Mouse (Mus musculus): ENCODE measurements around the gene Rnls. TPM values are rescaled to one million over a fixed set of nuclear protein-coding genes. Genes with fewer than 3 reads are reported as not detected.

Gene Rnls
- total and polyA plus RNA-seq, 3 experiments = not detected

- H3K36me3 ChIP-seq (ENCODE audit: control insufficient read depth in 1 of 2, insufficient read depth in 2 of 2, low read length in 2 of 2) = peaks cover 0 to 2% of the 10 kb centered on the region in 2 experiments; a peak in 1 of 4 replicates
- H3K9ac ChIP-seq (ENCODE audit: control insufficient read depth, low read depth, low read length, poor library complexity, severe bottlenecking) = no peak overlapping the region
- H3K79me2 ChIP-seq (ENCODE audit: control insufficient read depth, insufficient read depth, low read length, poor library complexity) = no peaks in the 10 kb centered on the region
- H3K27me3 ChIP-seq (ENCODE audit: control insufficient read depth in 1 of 2, insufficient read depth in 2 of 2, low read length in 2 of 2) = no peaks in the 10 kb centered on the region
- no peak overlapping the region for H3K4me3 ChIP-seq (ENCODE audit: control insufficient read depth in 1 of 2, insufficient read depth in 1 of 2, low read depth in 2 of 2, low read length in 2 of 2)
- H3K4me1 ChIP-seq (ENCODE audit: control insufficient read depth in 1 of 2, insufficient read depth in 2 of 2, low read length in 2 of 2) = peaks cover 2% of the 10 kb centered on the region in 2 experiments; a peak in 3 of 4 replicates
- no peak overlapping the region for H3K27ac ChIP-seq (ENCODE audit: control insufficient read depth, low read depth, low read length)
- peak; percentile 23 for DNase-seq (ENCODE audit: low read depth, low spot score)
- H3K9me3 ChIP-seq (replicated peaks; ENCODE audit: insufficient read depth, low read length) = no peaks in the 10 kb centered on the region
- TF ChIP-seq E2F4 (IDR thresholded peaks at IDR 0.05; ENCODE audit: borderline replicate concordance, low read depth, low read length) = no peak
- TF ChIP-seq ZC3H11A (IDR thresholded peaks at IDR 0.05; ENCODE audit: low read depth, low read length) = no peak
- no peak for TF ChIP-seq SMC3 (IDR thresholded peaks at IDR 0.05; ENCODE audit: low read depth, low read length)
- no peak for TF ChIP-seq EP300 (IDR thresholded peaks at IDR 0.05; ENCODE audit: low read depth in 1 of 2, low read length in 2 of 2)
- no peak for TF ChIP-seq SIN3A (IDR thresholded peaks at IDR 0.05; ENCODE audit: low read length)
- no peak for TF ChIP-seq GATA1 (IDR thresholded peaks at IDR 0.05; ENCODE audit: low read depth, low read length)
- TF ChIP-seq MYC (IDR thresholded peaks at IDR 0.05; ENCODE audit: low read depth, low read length) = no peak
- no peak for TF ChIP-seq USF1 (IDR thresholded peaks at IDR 0.05; ENCODE audit: low read depth, low read length)
- no peak for TF ChIP-seq RAD21 (IDR thresholded peaks at IDR 0.05; ENCODE audit: low read depth, low read length)
Measured at GRCm38 (mm10) chr19:33262421-33262820, 129.7 kb downstream of the Rnls start.

- TF ChIP-seq MAFK (IDR thresholded peaks at IDR 0.05; ENCODE audit: borderline replicate concordance, low read depth, low read length) = peak; percentile 79
- TF ChIP-seq ZC3H11A (IDR thresholded peaks at IDR 0.05; ENCODE audit: low read depth, low read length) = no peak
- no peak overlapping the region for H3K4me3 ChIP-seq (ENCODE audit: control insufficient read depth in 1 of 2, insufficient read depth in 1 of 2, low read depth in 2 of 2, low read length in 2 of 2)
- no peak overlapping the region for H3K9ac ChIP-seq (ENCODE audit: control insufficient read depth, low read depth, low read length, poor library complexity, severe bottlenecking)
- no peaks in the 10 kb centered on the region for H3K79me2 ChIP-seq (ENCODE audit: control insufficient read depth, insufficient read depth, low read length, poor library complexity)
- peaks cover 1 to 2% of the 10 kb centered on the region in 2 experiments; a peak in 2 of 4 replicates for H3K4me1 ChIP-seq (ENCODE audit: control insufficient read depth in 1 of 2, insufficient read depth in 2 of 2, low read length in 2 of 2)
- H3K9me3 ChIP-seq (replicated peaks; ENCODE audit: insufficient read depth, low read length) = no peaks in the 10 kb centered on the region
- no peak overlapping the region for H3K27ac ChIP-seq (ENCODE audit: control insufficient read depth, low read depth, low read length)
- no peaks in the 10 kb centered on the region for H3K36me3 ChIP-seq (ENCODE audit: control insufficient read depth in 1 of 2, insufficient read depth in 2 of 2, low read length in 2 of 2)
- no peak for DNase-seq (ENCODE audit: low read depth, low spot score)
- H3K27me3 ChIP-seq (ENCODE audit: control insufficient read depth in 1 of 2, insufficient read depth in 2 of 2, low read length in 2 of 2) = peaks cover 0 to 3% of the 10 kb centered on the region in 2 experiments; a peak in 2 of 4 replicates
Measured at GRCm38 (mm10) chr19:33259164-33259563, 132.9 kb downstream of the Rnls start.

GRCm38 (mm10) chr19:33253893-33254292 lies 138.2 kb downstream of the Rnls start:
- Histone ChIP-seq H3K36me3 (ENCODE audit: control insufficient read depth in 1 of 2, insufficient read depth in 2 of 2, low read length in 2 of 2) (no peaks in the 10 kb centered on the region), H3K27me3 (ENCODE audit: control insufficient read depth in 1 of 2, insufficient read depth in 2 of 2, low read length in 2 of 2) (peaks cover 1 to 17% of the 10 kb centered on the region in 2 experiments), H3K9ac (ENCODE audit: control insufficient read depth, low read depth, low read length, poor library complexity, severe bottlenecking) (no peak overlapping the region), H3K27ac (ENCODE audit: control insufficient read depth, low read depth, low read length) (no peak overlapping the region), H3K79me2 (ENCODE audit: control insufficient read depth, insufficient read depth, low read length, poor library complexity) (no peaks in the 10 kb centered on the region), H3K4me3 (ENCODE audit: control insufficient read depth in 1 of 2, insufficient read depth in 1 of 2, low read depth in 2 of 2, low read length in 2 of 2) (no peak overlapping the region), H3K4me1 (ENCODE audit: control insufficient read depth in 1 of 2, insufficient read depth in 2 of 2, low read length in 2 of 2) (no peaks in the 10 kb centered on the region), H3K9me3 (replicated peaks; ENCODE audit: insufficient read depth, low read length) (no peaks in the 10 kb centered on the region)
- TF ChIP-seq MEF2A (IDR thresholded peaks at IDR 0.05; ENCODE audit: extremely low read depth, insufficient replicate concordance, low read depth, low read length, poor library complexity, severe bottlenecking) = no peak
- TF ChIP-seq SMC3 (IDR thresholded peaks at IDR 0.05; ENCODE audit: low read depth, low read length) = no peak
- TF ChIP-seq TCF12 (IDR thresholded peaks at IDR 0.05; ENCODE audit: low read depth, low read length) = no peak
- TF ChIP-seq POLR2A (IDR thresholded peaks at IDR 0.05; ENCODE audit: control insufficient read depth in 1 of 2, insufficient read depth in 1 of 2, low read depth in 1 of 2, low read length in 2 of 2, poor library complexity in 1 of 2) = no peak
- no peak for TF ChIP-seq NELFE (IDR thresholded peaks at IDR 0.05; ENCODE audit: low read depth, low read length)
- TF ChIP-seq TAL1 (IDR thresholded peaks at IDR 0.05; ENCODE audit: low read length) = no peak
- TF ChIP-seq USF1 (IDR thresholded peaks at IDR 0.05; ENCODE audit: low read depth, low read length) = no peak
- TF ChIP-seq GATA1 (IDR thresholded peaks at IDR 0.05; ENCODE audit: low read depth, low read length) = no peak
- TF ChIP-seq JUND (IDR thresholded peaks at IDR 0.05; ENCODE audit: low read depth, low read length) = no peak
- TF ChIP-seq BHLHE40 (IDR thresholded peaks at IDR 0.05; ENCODE audit: borderline replicate concordance, low read depth, low read length) = no peak
- TF ChIP-seq SIN3A (IDR thresholded peaks at IDR 0.05; ENCODE audit: low read length) = no peak
- TF ChIP-seq MYC (IDR thresholded peaks at IDR 0.05; ENCODE audit: low read depth, low read length) = no peak
- no peak for TF ChIP-seq NRF1 (IDR thresholded peaks at IDR 0.05; ENCODE audit: insufficient read depth, low read depth, low read length, poor library complexity, severe bottlenecking)
- TF ChIP-seq CHD1 (IDR thresholded peaks at IDR 0.05; ENCODE audit: low read depth, low read length) = no peak
- no peak for TF ChIP-seq RAD21 (IDR thresholded peaks at IDR 0.05; ENCODE audit: low read depth, low read length)
- no peak for TF ChIP-seq ETS1 (IDR thresholded peaks at IDR 0.05; ENCODE audit: low read depth, low read length)
- no peak for DNase-seq (ENCODE audit: low read depth, low spot score)
